Mouse (Mus musculus) induced T-regulatory cell, adult 2 months (primary cell): ENCODE measurements around the gene Szt2.

Source experiments
- DNase-seq: peaks from one replicate; pipeline ENCODE4 v3.0.0-alpha.2; 2012; ENCODE audit warnings: low read depth

Gene Szt2

GRCm38 (mm10) chr4:118409142-118409900 is at the start of gene Szt2, which contains the start of gene Med8:
TSS of gene Szt2 (minus strand) at chr4:118409273.
TSS of gene Med8 (plus strand) at chr4:118409337.
- peak; percentile 97 for DNase-seq

- no peak for DNase-seq
Observed at GRCm38 (mm10) chr4:118457345-118457975, 48.4 kb upstream of the Szt2 start, which contains the start of gene Mpl. TSS of gene Mpl (minus strand) at chr4:118457513.

GRCm38 (mm10) chr4:118446415-118447153 is 37.5 kb upstream of the Szt2 start:
- DNase-seq: no peak

GRCm38 (mm10) chr4:118445781-118446414 is 36.8 kb upstream of the Szt2 start:
- no peak for DNase-seq

- no peak for DNase-seq
Observed at GRCm38 (mm10) chr4:118445088-118445487, 36.0 kb upstream of the Szt2 start.

GRCm38 (mm10) chr4:118437829-118438253 is 28.8 kb upstream of the Szt2 start:
- DNase-seq: peak; percentile 68

GRCm38 (mm10) chr4:118436820-118437603 is 27.9 kb upstream of the Szt2 start, which contains the start of gene Cdc20:
TSS of gene Cdc20 (minus strand) at chr4:118437352.
- peak; percentile 97 for DNase-seq

GRCm38 (mm10) chr4:118432332-118432731 is 23.3 kb upstream of the Szt2 start:
- DNase-seq: no peak

- no peak for DNase-seq
Observed at GRCm38 (mm10) chr4:118429215-118429895, 20.3 kb upstream of the Szt2 start.

GRCm38 (mm10) chr4:118428531-118429214 is 19.6 kb upstream of the Szt2 start:
- DNase-seq: no peak

GRCm38 (mm10) chr4:118427768-118428451 is 18.8 kb upstream of the Szt2 start, which contains the start of gene Elovl1:
TSS of gene Elovl1 (plus strand) at chr4:118428093.
- DNase-seq: peak; percentile 90

- no peak for DNase-seq
Observed at GRCm38 (mm10) chr4:118427415-118427767, 18.3 kb upstream of the Szt2 start.

GRCm38 (mm10) chr4:118425374-118425773 is 16.3 kb upstream of the Szt2 start:
- no peak for DNase-seq

GRCm38 (mm10) chr4:118424541-118425160 is 15.6 kb upstream of the Szt2 start:
- DNase-seq: no peak

- no peak for DNase-seq
Observed at GRCm38 (mm10) chr4:118421384-118421783, 12.3 kb upstream of the Szt2 start.

GRCm38 (mm10) chr4:118417112-118417797 is 8.2 kb upstream of the Szt2 start:
- no peak for DNase-seq

GRCm38 (mm10) chr4:118416329-118416728 is 7.3 kb upstream of the Szt2 start:
- no peak for DNase-seq

GRCm38 (mm10) chr4:118415779-118416178 is 6.7 kb upstream of the Szt2 start:
- DNase-seq: no peak
